Mouse (Mus musculus) limb, embryonic 15.5 days (tissue): ENCODE results near the gene Gnl2. TPM values are rescaled to one million over a fixed set of nuclear protein-coding genes. Genes with fewer than 3 reads are reported as not detected.

Source experiments
- ATAC-seq: fragments of 200-750 bp; cut with Nextera tagmentation; 2 replicates; pipeline ENCODE4 v1.8.0; 2017; ENCODE audit warnings: low read depth, moderate TSS enrichment; ENCODE audit not compliant: insufficient number of reproducible peaks, low FRiP score, low TSS enrichment
- H3K27ac ChIP-seq: fragments of 300-500 bp; sonication (generic); 2 replicates; pipeline ENCODE4 v1.5.1; 2015; ENCODE audit warnings: moderate library complexity, mild to moderate bottlenecking, inconsistent platforms
- H3K27me3 ChIP-seq: fragments of 300-500 bp; sonication (generic); 2 replicates; pipeline ENCODE4 v1.6.1; 2015; ENCODE audit warnings: inconsistent platforms
- H3K36me3 ChIP-seq: fragments of 300-500 bp; sonication (generic); 2 replicates; pipeline ENCODE4 v1.6.1; 2015; ENCODE audit warnings: inconsistent platforms
- H3K4me1 ChIP-seq: fragments of 300-500 bp; sonication (generic); 2 replicates; pipeline ENCODE4 v1.6.1; 2015; ENCODE audit warnings: inconsistent platforms
- H3K4me2 ChIP-seq: fragments of 300-500 bp; sonication (generic); 2 replicates; pipeline ENCODE4 v1.6.1; 2015; ENCODE audit warnings: mild to moderate bottlenecking, inconsistent platforms
- H3K4me3 ChIP-seq: fragments of 300-500 bp; sonication (generic); 2 replicates; pipeline ENCODE4 v1.5.1; 2015; ENCODE audit warnings: mild to moderate bottlenecking, inconsistent platforms
- H3K9ac ChIP-seq: fragments of 300-500 bp; sonication (generic); 2 replicates; pipeline ENCODE4 v1.6.1; 2015; ENCODE audit warnings: inconsistent platforms
- H3K9me3 ChIP-seq: fragments of 300-500 bp; sonication (generic); 2 replicates; pipeline ENCODE4 v1.6.1; 2016; ENCODE audit warnings: inconsistent platforms
- WGBS: fragments of 180-500 bp; shearing (Covaris S2); methylation state at CpG from one replicate; pipeline ENCODE4 v1.1.7; 2015; 5-methylcytosine and 5-hydroxymethylcytosine counted together
- polyA plus RNA-seq: library from polyadenylated mRNA; unstranded; fragments of >200 nt; fragmentation: Nextera tagmentation; extraction: Ambion mirVana; gene quantifications from 2 replicates; pipeline ENCODE4 v1.2.1, GENCODE M21; 2015

The Gnl2 gene
- polyA plus RNA-seq, 1 experiment from 2014 or later: 78.4 TPM

- Histone ChIP-seq H3K27me3 (peaks cover 100% of the 10 kb centered on the region), H3K4me3 (peak within 1 kb of the TSS; percentile 48), H3K36me3 (no peaks in the 10 kb centered on the region), H3K27ac (no peak within 1 kb of the TSS), H3K9ac (peak within 1 kb of the TSS; percentile 23), H3K9me3 (no peaks in the 10 kb centered on the region), H3K4me1 (peaks cover 31% of the 10 kb centered on the region), H3K4me2 (peak within 1 kb of the TSS; percentile 81)
- ATAC-seq: no peak
- under 1% methylated on average over 54 of the region's 62 CpGs for WGBS
Measured at GRCm38 (mm10) chr4:124985671-124986602, 30.4 kb upstream of the Gnl2 start, which contains the start of gene Rspo1. Gene Rspo1, plus strand, starts transcription at chr4:124986430.

DNA sequence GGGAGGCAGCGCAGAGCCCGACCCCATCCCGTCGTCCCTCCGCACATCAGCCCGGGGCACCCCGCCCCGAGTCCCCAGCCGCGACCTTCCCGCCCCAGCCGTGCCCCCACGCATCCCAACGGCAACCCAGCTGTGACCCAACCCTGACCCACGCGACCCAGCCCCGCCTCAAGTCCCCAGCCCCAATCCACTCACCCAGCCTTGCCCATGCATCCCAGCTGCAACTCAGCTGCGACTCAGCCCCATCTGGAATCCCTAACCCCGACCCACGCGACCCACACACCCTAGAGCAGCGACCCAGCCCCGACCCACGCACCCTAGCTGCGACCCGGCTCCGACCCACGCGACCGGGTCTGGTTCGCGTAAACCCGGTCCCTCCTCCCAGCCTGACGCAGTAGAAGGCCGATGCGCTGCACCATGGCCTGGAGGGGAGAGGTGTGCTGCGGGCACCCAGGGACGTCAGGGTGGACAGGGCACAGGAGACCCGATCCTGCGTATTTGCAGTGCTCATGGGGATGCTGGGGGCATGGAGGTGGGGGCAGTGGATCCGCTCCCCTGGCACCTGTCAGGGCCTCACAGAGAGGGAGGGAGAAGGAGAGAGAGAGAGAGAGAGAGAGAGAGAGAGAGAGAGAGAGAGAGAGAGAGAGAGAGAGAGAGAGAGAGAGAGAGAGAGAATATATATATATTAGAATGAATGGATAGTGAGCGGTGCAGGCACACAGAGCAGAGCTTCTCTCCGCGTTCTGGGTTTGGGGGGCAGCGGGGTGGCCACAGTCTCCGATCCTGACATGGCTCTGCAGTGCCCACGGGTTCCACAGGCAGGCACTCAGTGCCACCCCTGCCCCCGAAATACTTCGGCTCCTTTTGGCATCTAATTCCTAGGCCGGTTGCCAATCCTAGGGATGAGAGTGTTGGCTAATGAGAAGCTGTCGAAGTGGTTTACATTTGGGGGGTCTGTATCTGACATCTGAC lies 29.4 kb upstream of the Gnl2 start:
- WGBS: 2% methylated on average over 45 of the region's 51 CpGs
- Histone ChIP-seq H3K27ac (no peak overlapping the region), H3K9me3 (no peaks in the 10 kb centered on the region), H3K4me1 (peaks cover 31% of the 10 kb centered on the region), H3K4me2 (peak overlapping the region; percentile 81), H3K27me3 (peaks cover 99% of the 10 kb centered on the region), H3K4me3 (peak overlapping the region; percentile 48), H3K36me3 (no peaks in the 10 kb centered on the region), H3K9ac (peak overlapping the region; percentile 23)
- no peak for ATAC-seq

DNA sequence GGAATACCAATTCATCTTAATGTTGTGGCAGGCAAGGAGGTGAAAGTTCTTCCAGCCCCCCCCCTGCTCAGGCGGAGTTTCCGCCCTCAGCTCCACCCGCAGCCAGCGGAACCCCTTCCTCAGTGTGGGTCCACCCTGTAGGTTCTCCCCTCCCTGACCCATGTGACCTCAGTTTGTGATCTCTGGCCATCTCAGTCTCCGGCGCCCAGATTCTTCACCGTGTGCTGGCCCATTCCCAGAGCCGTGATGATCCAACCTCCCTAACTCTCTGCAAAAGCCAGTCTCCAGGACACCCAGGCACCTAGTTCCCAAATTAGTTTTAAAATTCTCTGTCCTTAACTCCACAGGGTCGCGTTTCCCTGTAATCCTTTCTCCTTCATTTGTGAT lies 28.7 kb upstream of the Gnl2 start:
- Histone ChIP-seq H3K4me1 (peaks cover 31% of the 10 kb centered on the region), H3K4me2 (no peak overlapping the region), H3K9ac (no peak overlapping the region), H3K4me3 (no peak overlapping the region), H3K9me3 (no peaks in the 10 kb centered on the region), H3K36me3 (no peaks in the 10 kb centered on the region), H3K27ac (no peak overlapping the region), H3K27me3 (peaks cover 94% of the 10 kb centered on the region)
- 7% methylated on average over 10 of the region's 10 CpGs for WGBS
- ATAC-seq: no peak

DNA sequence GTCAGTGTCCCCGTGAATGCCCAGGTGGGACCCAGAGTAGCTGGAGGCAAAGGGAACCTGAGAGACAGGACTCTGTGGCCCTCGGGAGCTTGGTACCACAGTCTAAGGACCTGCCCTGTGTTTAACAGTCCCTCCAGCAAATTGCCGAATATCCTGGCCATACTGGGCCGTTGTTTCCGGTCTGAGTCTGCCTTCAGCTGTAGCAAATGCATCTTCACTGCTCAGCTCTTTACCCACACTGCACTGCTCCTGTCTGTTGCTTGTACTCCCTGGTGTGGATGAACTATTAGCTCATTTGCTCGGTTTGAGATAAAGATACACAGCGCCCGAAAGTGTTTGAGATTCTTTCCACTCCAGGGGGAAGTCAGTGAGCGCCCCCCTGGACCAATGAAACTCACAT lies 28.0 kb upstream of the Gnl2 start:
- Histone ChIP-seq H3K4me1 (peaks cover 31% of the 10 kb centered on the region), H3K4me3 (no peak overlapping the region), H3K36me3 (no peaks in the 10 kb centered on the region), H3K9me3 (no peaks in the 10 kb centered on the region), H3K9ac (no peak overlapping the region), H3K27me3 (peaks cover 93% of the 10 kb centered on the region), H3K27ac (no peak overlapping the region), H3K4me2 (no peak overlapping the region)
- 13% methylated on average over 9 of the region's 9 CpGs for WGBS
- no peak for ATAC-seq

GRCm38 (mm10) chr4:124989787-124990253 lies 26.6 kb upstream of the Gnl2 start:
- WGBS: 2% methylated on average over 20 of the region's 20 CpGs
- Histone ChIP-seq H3K4me1 (peaks cover 31% of the 10 kb centered on the region), H3K27me3 (peaks cover 89% of the 10 kb centered on the region), H3K9me3 (no peaks in the 10 kb centered on the region), H3K4me3 (no peak overlapping the region), H3K9ac (no peak overlapping the region), H3K36me3 (no peaks in the 10 kb centered on the region), H3K27ac (no peak overlapping the region), H3K4me2 (0 out of 2 replicates have a peak overlapping the region, but pooled peaks have one; percentile 2)
- no peak for ATAC-seq

DNA sequence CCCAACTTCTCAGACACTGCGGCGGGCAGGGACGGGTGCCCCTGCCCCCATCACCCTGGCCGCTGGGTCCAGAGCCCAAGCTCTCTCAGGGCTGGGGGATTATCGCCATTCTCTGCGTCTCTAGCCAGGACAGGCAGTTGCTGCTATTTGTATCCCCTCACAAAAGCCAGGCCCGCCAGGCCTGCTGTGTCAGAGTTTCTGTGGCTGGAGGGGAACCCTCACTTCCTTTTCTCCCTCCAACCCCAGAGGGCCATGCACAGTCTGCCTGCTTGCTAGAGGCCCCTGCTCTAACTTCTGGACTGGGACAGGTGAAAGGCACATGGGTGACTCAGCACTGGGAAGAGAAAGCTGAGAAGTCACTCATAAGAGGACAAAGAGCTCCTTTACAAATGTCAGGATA lies 26.1 kb upstream of the Gnl2 start:
- WGBS: 4% methylated on average over 7 of the region's 7 CpGs
- Histone ChIP-seq H3K9me3 (no peaks in the 10 kb centered on the region), H3K4me2 (0 out of 2 replicates have a peak overlapping the region, but pooled peaks have one; percentile 2), H3K27ac (no peak overlapping the region), H3K4me3 (no peak overlapping the region), H3K4me1 (peaks cover 28% of the 10 kb centered on the region), H3K36me3 (no peaks in the 10 kb centered on the region), H3K9ac (no peak overlapping the region), H3K27me3 (peaks cover 84% of the 10 kb centered on the region)
- no peak for ATAC-seq

- H3K4me1 ChIP-seq: no peaks in the 10 kb centered on the region
- H3K4me2 ChIP-seq: no peak overlapping the region
- no peaks in the 10 kb centered on the region for H3K36me3 ChIP-seq
- H3K9ac ChIP-seq: no peak overlapping the region
- no peaks in the 10 kb centered on the region for H3K9me3 ChIP-seq
- ATAC-seq: no peak
- 70% methylated on average over 10 of the region's 10 CpGs for WGBS
- H3K4me3 ChIP-seq: no peak overlapping the region
- H3K27me3 ChIP-seq: peaks cover 17% of the 10 kb centered on the region
- no peak overlapping the region for H3K27ac ChIP-seq
Measured at GRCm38 (mm10) chr4:124997479-124998147, 18.8 kb upstream of the Gnl2 start.

DNA sequence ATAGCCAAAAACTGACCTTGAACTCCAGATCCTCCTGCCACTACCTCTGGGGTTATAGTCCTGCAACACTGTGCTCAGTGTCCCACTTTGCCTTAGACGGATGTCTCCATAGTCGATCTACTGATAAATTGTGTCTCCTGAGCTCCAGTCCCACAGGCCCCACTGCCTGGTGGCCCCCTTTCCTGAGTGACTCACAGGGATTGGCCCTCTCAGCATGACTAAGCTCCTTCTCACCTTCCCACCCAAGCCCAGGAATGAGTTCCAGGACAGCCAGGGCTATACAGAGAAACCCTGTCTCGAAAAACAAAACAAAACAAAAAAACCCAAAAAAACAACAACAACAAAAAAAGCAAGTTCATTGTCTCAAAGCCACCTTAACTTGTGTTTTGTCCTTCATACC lies 16.8 kb upstream of the Gnl2 start:
- Histone ChIP-seq H3K9ac (no peak overlapping the region), H3K4me3 (no peak overlapping the region), H3K9me3 (no peaks in the 10 kb centered on the region), H3K27ac (no peak overlapping the region), H3K27me3 (peaks cover 10% of the 10 kb centered on the region), H3K4me2 (no peak overlapping the region), H3K4me1 (no peaks in the 10 kb centered on the region), H3K36me3 (no peaks in the 10 kb centered on the region)
- no peak for ATAC-seq
- 80% methylated on average over 3 of the region's 3 CpGs for whole genome bisulfite sequencing

GRCm38 (mm10) chr4:125002978-125003377 lies 13.4 kb upstream of the Gnl2 start:
- H3K4me1 ChIP-seq: no peaks in the 10 kb centered on the region
- H3K27ac ChIP-seq: no peak overlapping the region
- H3K27me3 ChIP-seq: peaks cover 42% of the 10 kb centered on the region
- no peak overlapping the region for H3K4me2 ChIP-seq
- no peak overlapping the region for H3K4me3 ChIP-seq
- H3K9ac ChIP-seq: no peak overlapping the region
- 80% methylated on average over 8 of the region's 8 CpGs for WGBS
- ATAC-seq: no peak
- no peaks in the 10 kb centered on the region for H3K36me3 ChIP-seq
- H3K9me3 ChIP-seq: no peaks in the 10 kb centered on the region

GRCm38 (mm10) chr4:125004886-125005285 lies 11.5 kb upstream of the Gnl2 start:
- ATAC-seq: no peak
- Histone ChIP-seq H3K27ac (no peak overlapping the region), H3K9ac (no peak overlapping the region), H3K4me2 (no peak overlapping the region), H3K9me3 (no peaks in the 10 kb centered on the region), H3K27me3 (peaks cover 60% of the 10 kb centered on the region), H3K4me3 (no peak overlapping the region), H3K36me3 (no peaks in the 10 kb centered on the region), H3K4me1 (no peaks in the 10 kb centered on the region)
- 36% methylated on average over 12 of the region's 12 CpGs for WGBS

- ATAC-seq: no peak
- H3K9ac ChIP-seq: no peak overlapping the region
- H3K9me3 ChIP-seq: no peaks in the 10 kb centered on the region
- H3K36me3 ChIP-seq: no peaks in the 10 kb centered on the region
- no peak overlapping the region for H3K27ac ChIP-seq
- no peaks in the 10 kb centered on the region for H3K4me1 ChIP-seq
- H3K27me3 ChIP-seq: peaks cover 70% of the 10 kb centered on the region
- 47% methylated on average over 15 of the region's 15 CpGs for WGBS
- no peak overlapping the region for H3K4me2 ChIP-seq
- H3K4me3 ChIP-seq: no peak overlapping the region
Measured at GRCm38 (mm10) chr4:125007460-125007859, 8.9 kb upstream of the Gnl2 start.
